ENCODE assay signal across 8 mouse cellular contexts in the genomic region with DNA sequence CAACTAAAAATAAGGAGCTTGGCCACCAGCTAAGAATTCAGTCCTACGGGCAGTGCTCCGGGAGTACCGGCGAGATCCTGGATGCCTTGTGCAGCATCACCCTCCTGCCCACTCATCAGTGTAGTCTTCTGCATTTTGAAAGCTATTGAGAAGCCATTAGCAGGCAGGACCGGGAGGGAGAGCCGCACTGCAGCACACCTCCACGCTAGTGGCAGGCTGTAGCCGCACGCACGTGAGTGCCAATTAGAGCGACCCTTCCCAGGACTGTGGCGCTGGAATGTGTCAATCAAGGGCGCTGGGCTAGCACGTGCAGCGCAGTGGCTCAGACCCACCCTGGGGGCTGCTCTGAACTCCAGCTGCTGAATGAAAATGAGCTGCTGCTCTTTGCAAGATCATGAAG.
A peak's percentile ranks its signal among the peaks of the same experiment; 100 is the strongest.
DNase-seq lines count a peak whose midpoint lies in the region; ATAC-seq lines count a peak whose summit lies in the region.
"Had no signal": no experiment of that assay in that cellular context is flagged by ENCODE, and none has a peak within 500 bp of the region (broad histone marks: within the 10 kb centered on the region; RNA-seq: fewer than 3 reads in every experiment).

No protein-coding gene starts in this region.

- H3K9ac ChIP-seq in heart, embryonic 14.5 days (ENCODE audit: low read length) = peak overlapping the region; percentile 34; the same call in 1 of the 2 replicates
- H3K9ac ChIP-seq in midbrain, embryonic 11.5 days (ENCODE audit: low read length) = no peak overlapping the region

- no peaks in the 10 kb centered on the region for H3K27me3 ChIP-seq in heart, embryonic 14.5 days (ENCODE audit: control insufficient read depth, insufficient read depth, low read length)
- H3K27me3 ChIP-seq in midbrain, embryonic 11.5 days (ENCODE audit: control insufficient read depth, insufficient read depth, low read length) = no peaks in the 10 kb centered on the region

- peak overlapping the region; percentile 71 for H3K4me2 ChIP-seq in heart, embryonic 14.5 days (ENCODE audit: low read length)
- peak overlapping the region; percentile 34 for H3K4me2 ChIP-seq in midbrain, embryonic 11.5 days

- no peak overlapping the region for H3K27ac ChIP-seq in heart, embryonic 14.5 days (replicated peaks in 1 of 2; ENCODE audit: control insufficient read depth in 1 of 2, insufficient read depth in 1 of 2, low read depth in 2 of 2, low read length in 2 of 2)
- H3K27ac ChIP-seq in midbrain, embryonic 11.5 days (ENCODE audit: low read depth, low read length) = no peak overlapping the region
- H3K27ac ChIP-seq: kidney, postnatal 0 days had no signal

- 4% methylated on average over 15 of the region's 15 CpGs for WGBS in heart, embryonic 14.5 days
- under 1% methylated on average over 15 of the region's 15 CpGs for whole genome bisulfite sequencing in midbrain, embryonic 11.5 days

- no peaks in the 10 kb centered on the region for H3K36me3 ChIP-seq in heart, embryonic 14.5 days (ENCODE audit: control insufficient read depth, insufficient read depth, low read length)
- H3K36me3 ChIP-seq in midbrain, embryonic 11.5 days (ENCODE audit: control insufficient read depth, insufficient read depth, low read length) = no peaks in the 10 kb centered on the region

- peak; percentile 54 for DNase-seq in ZHBTc4 (ENCODE audit: low read depth, low spot score)
- peak; percentile 79 for DNase-seq in embryo, embryonic 10 days (ENCODE audit: low spot score)
- DNase-seq in midbrain, embryonic 11.5 days (ENCODE audit: low spot score, missing footprints) = peak; percentile 91
- no peak for DNase-seq in adipocyte (ENCODE audit: low spot score)
- DNase-seq in urinary bladder, postnatal 36 days (ENCODE audit: low spot score in 2 of 2) = no peak

- no peak for ATAC-seq in heart, embryonic 14.5 days (ENCODE audit: insufficient number of reproducible peaks, insufficient read depth, low FRiP score, low read depth)
- peak; percentile 95 for ATAC-seq in midbrain, embryonic 11.5 days (ENCODE audit: low FRiP score)
- ATAC-seq in megakaryocyte-erythroid progenitor cell, adult 5-6 weeks (replicated peaks; ENCODE audit: low FRiP score, low TSS enrichment, poor library complexity, severe bottlenecking) = no peak

- H3K9me3 ChIP-seq in heart, embryonic 14.5 days (ENCODE audit: control insufficient read depth, low read length) = no peaks in the 10 kb centered on the region
- H3K9me3 ChIP-seq in midbrain, embryonic 11.5 days (ENCODE audit: control insufficient read depth, low read length) = no peaks in the 10 kb centered on the region

- H3K4me3 ChIP-seq in heart, embryonic 14.5 days (ENCODE audit: control insufficient read depth in 1 of 2, insufficient read depth in 1 of 2, low read depth in 1 of 2, low read length in 2 of 2) = peak overlapping the region; percentile 32 to 33
- peak overlapping the region; percentile 1 for H3K4me3 ChIP-seq in midbrain, embryonic 11.5 days (ENCODE audit: low read depth, low read length)

- peaks cover 2 to 3% of the 10 kb centered on the region in 2 experiments; a peak in 1 of 4 replicates for H3K4me1 ChIP-seq in heart, embryonic 14.5 days (ENCODE audit: control insufficient read depth in 2 of 2, insufficient read depth in 2 of 2, low read length in 2 of 2)
- H3K4me1 ChIP-seq in midbrain, embryonic 11.5 days (ENCODE audit: control insufficient read depth, insufficient read depth, low read length) = peaks cover 7% of the 10 kb centered on the region

Comparison
In these comparisons a context has a peak if more than half of its experiments do, and no peak if none do; other contexts are left out.
1. DNase-seq: peak in ZHBTc4 (single experiment), embryo, embryonic 10 days (single experiment) and midbrain, embryonic 11.5 days (single experiment); none in adipocyte (single experiment) and urinary bladder, postnatal 36 days (0 of 2).